Mouse (Mus musculus) kidney, adult 11 months (tissue): Measurements from ENCODE around the gene Lcmt1.

Experiments
- DNase-seq: peaks from one replicate; pipeline ENCODE4 v3.0.0; 2022

The Lcmt1 gene

GRCm38 (mm10) chr7:123369759-123370481 lies at the start of gene Lcmt1, which contains the start of gene Arhgap17:
Gene Lcmt1 (plus strand): TSS chr7:123369784.
Gene Arhgap17 (minus strand): TSS chr7:123369915.
- DNase-seq: peak; percentile 98

DNA sequence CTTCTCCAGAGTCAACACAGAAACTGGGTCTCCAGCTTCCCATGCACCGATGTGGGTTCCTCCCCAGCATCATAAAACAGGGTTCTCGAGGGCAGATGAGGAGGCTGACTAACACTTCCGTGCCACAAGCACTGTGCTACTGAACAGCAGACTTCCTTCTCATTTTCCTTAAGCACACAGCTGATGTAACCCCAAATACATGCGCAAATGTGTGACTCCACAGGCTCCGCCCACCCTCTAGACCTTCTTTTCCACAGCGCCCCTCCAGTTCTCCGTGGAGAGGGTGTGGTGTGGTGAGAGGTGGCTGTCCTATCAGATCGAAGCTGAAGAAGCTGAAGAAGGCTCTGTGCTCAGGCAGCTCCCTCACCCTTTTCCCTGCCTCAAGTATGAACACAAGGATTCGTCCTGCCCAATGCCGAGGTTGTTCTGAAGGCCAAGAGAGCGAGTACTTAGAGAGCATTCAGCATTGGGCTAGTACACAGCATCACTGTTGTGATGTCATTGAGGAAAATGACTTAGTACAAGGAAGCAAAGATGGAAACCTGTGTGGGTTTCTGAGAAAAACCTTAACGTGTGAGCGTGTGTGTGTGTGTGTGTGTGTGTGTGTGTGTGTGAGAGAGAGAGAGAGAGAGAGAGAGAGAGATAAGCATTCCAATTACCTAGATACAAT lies 47.0 kb upstream of the Lcmt1 start:
- no peak for DNase-seq

DNA sequence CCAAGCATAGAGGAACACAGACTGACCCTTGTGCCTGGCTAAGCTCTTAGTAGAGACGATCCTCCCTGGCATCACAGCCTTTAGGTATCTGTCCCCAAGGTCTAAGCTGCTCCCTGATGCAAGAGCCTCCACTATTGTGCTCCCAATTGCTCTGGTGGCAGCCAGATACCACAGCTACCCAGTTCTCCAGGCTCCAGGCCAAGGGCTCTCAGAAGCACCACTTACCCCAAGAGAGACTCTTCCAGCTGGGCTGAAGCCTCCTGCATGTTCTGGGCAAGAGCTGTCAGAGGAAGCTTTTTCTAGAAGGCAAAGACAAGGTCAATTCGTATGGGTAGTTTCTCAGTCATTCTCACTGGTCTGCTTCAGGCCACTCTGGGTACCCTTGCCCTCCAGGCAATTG lies 46.2 kb upstream of the Lcmt1 start:
- DNase-seq: no peak

GRCm38 (mm10) chr7:123324105-123324504 lies 45.5 kb upstream of the Lcmt1 start:
- DNase-seq: no peak

DNA sequence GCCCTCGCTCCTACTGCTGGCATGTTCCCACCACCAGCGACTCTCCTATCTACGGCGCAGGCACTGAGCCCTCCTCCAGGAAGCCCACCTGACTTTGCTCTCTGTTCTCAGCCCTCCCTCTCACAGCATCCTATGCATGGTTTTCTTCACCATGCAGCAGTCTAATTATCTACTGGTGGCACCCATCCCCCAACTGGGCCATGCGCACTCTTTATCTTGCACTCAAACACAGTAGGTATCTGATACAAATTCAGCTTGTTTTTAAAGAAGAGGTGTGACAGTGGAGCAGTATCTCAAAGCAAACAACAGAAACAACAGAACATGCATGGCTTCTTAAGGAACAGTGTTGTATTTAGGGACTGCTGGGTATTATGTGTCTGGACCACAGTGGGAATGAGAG lies 43.5 kb upstream of the Lcmt1 start:
- DNase-seq: no peak

DNA sequence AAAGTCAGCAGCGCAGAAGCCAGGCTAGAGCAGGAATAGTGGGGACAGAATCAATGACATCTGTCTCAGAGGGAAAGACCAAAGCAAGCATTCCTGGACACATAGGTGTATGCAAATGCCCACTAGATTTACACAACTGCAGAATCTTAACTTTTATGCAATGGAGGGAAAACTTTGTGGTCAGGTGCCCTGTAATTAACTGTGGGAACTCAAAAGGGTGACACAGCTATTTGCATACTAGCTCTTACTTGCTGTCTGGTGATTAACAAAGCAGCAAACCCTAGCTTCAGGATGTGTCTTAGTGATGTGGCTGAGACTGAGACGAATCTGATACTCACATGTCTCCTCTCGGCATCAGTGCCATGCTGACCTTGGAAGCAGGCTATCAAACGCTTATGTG lies 42.7 kb upstream of the Lcmt1 start:
- no peak for DNase-seq

DNA sequence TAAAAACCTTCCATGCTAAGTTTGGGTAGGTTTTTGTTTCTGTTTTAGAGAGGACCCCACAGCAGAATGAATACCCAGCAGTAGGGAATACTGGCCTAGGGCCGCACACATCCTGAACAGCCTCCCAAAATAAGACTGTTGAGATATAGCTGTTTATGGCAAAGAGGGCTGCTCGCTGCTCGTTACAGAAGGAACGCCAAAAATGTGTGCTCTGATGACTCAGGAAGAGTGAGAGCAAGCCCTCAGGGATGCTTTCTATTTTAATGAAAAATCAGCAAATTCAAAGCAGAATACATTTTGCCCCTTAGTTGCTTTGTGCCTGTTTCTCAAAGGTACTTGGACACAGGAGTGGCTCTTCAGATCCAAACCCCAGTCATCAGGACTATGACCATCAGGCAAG lies 41.7 kb upstream of the Lcmt1 start:
- DNase-seq: no peak

GRCm38 (mm10) chr7:123330506-123330905 lies 39.1 kb upstream of the Lcmt1 start:
- DNase-seq: no peak

DNA sequence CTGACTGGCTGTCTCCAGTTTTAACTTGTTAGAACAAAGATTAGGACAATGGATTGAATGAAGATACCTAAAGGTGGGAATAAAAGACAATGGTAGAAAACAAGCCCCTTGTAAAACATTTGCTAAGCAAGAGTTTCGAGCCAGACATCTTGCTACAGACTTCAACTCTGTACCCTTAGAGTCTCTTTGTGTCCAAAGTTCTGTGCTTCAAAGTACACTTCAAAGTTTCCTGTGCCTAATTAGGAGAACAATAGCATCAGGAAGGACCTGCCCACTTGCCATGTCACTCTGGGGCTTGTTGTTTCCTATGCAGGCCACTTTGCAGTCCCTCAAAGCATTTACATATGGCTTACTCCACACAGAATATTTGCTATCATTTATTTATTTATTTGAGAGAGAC lies 33.3 kb upstream of the Lcmt1 start:
- DNase-seq: peak; percentile 17

GRCm38 (mm10) chr7:123338351-123338750 lies 31.2 kb upstream of the Lcmt1 start:
- DNase-seq: peak; percentile 26

- no peak for DNase-seq
Measured at GRCm38 (mm10) chr7:123341896-123342295, 27.7 kb upstream of the Lcmt1 start.

GRCm38 (mm10) chr7:123344079-123344780 lies 25.4 kb upstream of the Lcmt1 start:
- no peak for DNase-seq

- DNase-seq: no peak
Measured at GRCm38 (mm10) chr7:123345041-123345544, 24.5 kb upstream of the Lcmt1 start.

DNA sequence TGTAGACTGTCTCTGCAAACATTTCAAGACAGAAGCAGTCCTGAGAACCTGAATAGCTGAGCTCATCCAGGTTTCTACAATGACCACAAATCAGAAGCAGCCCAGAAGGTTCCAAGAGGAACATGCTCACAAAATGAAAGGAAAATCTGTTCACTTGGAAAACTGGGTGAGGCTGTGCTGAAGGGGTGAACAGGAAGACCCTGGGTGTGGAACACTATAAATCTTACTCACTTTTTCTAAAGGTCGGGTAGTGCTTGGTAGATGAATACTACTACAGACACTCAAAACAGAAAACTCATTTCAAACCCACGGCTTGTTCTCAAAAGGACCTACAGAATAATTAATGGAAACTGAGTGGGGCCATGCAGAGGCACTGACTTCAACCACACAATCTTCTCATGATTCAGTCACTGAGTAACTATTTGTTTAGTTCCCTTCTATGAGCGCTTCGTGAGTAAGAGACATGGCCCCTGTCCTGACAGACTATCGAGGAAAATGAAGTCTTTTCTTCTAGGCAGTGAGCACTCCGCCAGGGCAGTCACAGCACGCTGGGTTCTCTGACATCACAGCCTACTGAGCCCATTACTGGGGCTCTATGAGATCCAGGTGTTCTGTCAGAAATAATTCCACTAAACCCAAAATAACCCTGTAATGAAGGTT lies 22.8 kb upstream of the Lcmt1 start:
- DNase-seq: no peak

DNA sequence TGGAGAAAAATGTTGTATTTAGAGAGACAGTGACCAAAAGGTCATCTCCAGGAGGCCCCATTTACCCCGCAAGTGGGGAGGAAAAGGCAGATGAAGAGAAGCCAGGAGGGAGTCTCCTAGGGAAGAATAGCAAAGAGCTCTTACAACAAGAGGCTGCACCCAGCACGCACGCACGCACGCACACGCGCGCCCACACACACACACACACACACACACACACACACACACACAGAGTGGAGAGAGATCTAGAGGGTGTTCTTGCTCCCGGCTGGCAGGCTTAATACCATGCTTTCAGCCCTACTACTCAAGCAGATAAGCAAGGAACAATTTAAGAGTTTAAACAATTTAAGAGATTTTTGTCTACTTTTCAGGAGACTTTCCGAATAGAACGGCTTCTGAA lies 19.8 kb upstream of the Lcmt1 start:
- no peak for DNase-seq

GRCm38 (mm10) chr7:123350243-123350642 lies 19.3 kb upstream of the Lcmt1 start:
- DNase-seq: no peak

GRCm38 (mm10) chr7:123353081-123353480 lies 16.5 kb upstream of the Lcmt1 start:
- DNase-seq: no peak

DNA sequence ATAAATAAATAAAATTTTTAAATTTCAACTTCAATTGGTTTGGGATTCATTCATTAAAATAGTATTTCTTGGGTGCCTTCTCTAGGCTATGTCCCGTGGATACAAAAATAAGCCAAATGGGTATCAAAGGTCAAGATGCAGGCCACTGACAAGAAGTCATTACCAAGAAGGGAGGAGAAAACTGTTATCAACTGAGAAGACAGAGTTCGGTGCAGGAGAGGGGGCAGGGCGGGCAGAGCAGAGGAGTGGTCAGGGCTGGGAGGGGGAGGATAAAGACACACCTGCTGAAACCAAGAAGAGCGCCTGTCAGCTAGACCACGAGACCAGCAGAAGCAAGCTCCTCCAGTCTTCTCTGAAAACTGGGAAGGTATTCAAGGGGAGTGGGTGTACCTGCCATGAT lies 15.7 kb upstream of the Lcmt1 start:
- no peak for DNase-seq

DNA sequence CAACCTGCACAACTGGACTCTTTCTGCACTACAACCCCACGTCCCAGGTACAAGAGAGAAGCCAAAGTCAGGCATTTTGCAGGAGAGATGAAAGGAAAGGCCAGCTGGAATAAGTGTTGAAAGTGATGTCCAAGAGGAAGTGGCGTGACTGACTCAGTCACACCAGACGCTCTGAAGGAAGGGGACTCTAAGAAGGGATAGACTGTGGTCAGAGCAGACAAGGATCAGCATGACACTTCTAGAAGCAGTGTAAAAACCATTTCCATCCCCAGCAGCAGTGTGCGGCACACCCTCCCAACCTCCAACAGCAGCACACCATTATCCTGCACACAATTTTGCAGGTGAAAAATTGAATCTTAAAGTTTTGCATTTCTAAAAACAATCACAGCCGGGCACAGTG lies 15.2 kb upstream of the Lcmt1 start:
- no peak for DNase-seq

GRCm38 (mm10) chr7:123354851-123355250 lies 14.7 kb upstream of the Lcmt1 start:
- DNase-seq: no peak

DNA sequence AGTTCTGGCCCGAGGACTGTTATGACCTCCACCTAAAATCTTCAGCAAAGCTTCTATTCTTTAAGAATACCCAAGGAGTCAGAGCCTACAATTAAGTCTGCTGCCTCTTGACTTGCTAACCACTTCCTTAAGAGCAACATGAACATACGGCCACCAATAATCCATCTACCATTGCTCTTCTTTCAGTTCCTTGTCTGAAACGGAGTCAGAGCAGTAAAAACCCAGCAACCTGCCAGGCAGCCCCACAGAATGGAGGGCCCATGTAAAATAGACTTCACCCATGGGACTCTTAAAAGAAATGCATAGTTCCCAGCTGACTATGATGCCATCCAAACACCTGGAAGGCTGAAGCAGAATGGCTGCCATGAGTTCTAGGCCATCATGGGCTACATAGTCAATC lies 13.4 kb upstream of the Lcmt1 start:
- DNase-seq: no peak

- DNase-seq: no peak
Measured at GRCm38 (mm10) chr7:123359101-123359500, 10.5 kb upstream of the Lcmt1 start.

- DNase-seq: no peak
Measured at GRCm38 (mm10) chr7:123360185-123360584, 9.4 kb upstream of the Lcmt1 start.
